Mouse (Mus musculus): ENCODE measurements around the gene Gm47429.
"Not testable (repeated sequence)": the region's sequence is repeated elsewhere in the genome, so short reads cannot be mapped to it uniquely, and the experiment has no call there.

Gm47429 gene

GRCm38 (mm10) chr13:50443812-50444211 is at the start of gene Gm47429:
Gm47429 (minus strand) TSS chr13:50443912.
- no peak for DNase-seq

- not testable (repeated sequence) for DNase-seq
These were observed 44.8 kb upstream of the Gm47429 start for GRCm38 (mm10) chr13:50488510-50488909.

GRCm38 (mm10) chr13:50467007-50467406 is 23.3 kb upstream of the Gm47429 start, which contains the start of gene Nutm2:
Nutm2 (plus strand) TSS chr13:50467307.
- no peak for DNase-seq

GRCm38 (mm10) chr13:50464621-50465562 is 21.2 kb upstream of the Gm47429 start:
- DNase-seq, result no peak

- not testable (repeated sequence) for DNase-seq
These were observed 16.7 kb upstream of the Gm47429 start for GRCm38 (mm10) chr13:50460433-50460832.

GRCm38 (mm10) chr13:50453426-50453825 is 9.7 kb upstream of the Gm47429 start:
- DNase-seq, result no peak

GRCm38 (mm10) chr13:50452266-50452665 is 8.6 kb upstream of the Gm47429 start:
- not testable (repeated sequence) for DNase-seq

GRCm38 (mm10) chr13:50445261-50445660 is 1.5 kb upstream of the Gm47429 start:
- no peak for DNase-seq

- no peak for DNase-seq
These were observed 17.0 kb downstream of the Gm47429 start for GRCm38 (mm10) chr13:50426686-50427085.

GRCm38 (mm10) chr13:50424517-50424916 is 19.2 kb downstream of the Gm47429 start:
- no peak for DNase-seq

- DNase-seq, result no peak
These were observed 20.0 kb downstream of the Gm47429 start for GRCm38 (mm10) chr13:50423625-50424209.

GRCm38 (mm10) chr13:50418421-50418820 is 25.3 kb downstream of the Gm47429 start:
- no peak for DNase-seq

- DNase-seq, result peak; percentile 40 to 63
These were observed 26.1 kb downstream of the Gm47429 start, which contains the start of gene Fbxw17 for GRCm38 (mm10) chr13:50417389-50418183. Fbxw17 (plus strand) TSS chr13:50417864.
